Mouse (Mus musculus): Measurements from ENCODE around the gene Bhlhe23.

The Bhlhe23 gene

DNA sequence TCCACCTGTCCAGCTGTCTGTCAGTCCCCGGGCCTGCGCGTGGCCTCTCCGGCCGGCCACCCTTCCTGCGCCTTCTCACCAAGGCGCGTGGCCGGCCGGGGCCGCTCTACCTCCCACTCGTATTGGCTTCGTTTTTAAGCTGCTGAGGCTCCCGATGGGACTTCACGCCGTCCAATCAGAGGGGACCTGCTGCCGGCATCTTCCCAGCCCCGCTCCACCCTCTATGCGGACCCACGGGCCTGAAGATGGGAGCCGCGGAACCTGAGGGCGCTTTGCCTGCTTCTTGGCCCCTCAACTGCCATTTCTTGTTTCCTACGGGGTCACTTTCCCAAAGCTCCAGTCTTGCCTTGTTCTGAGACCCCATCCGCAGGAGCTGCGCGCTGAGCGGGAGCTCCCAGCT is at the start of gene Bhlhe23:
Gene Bhlhe23 (minus strand): TSS at position 108 of the 400 bp plus-strand sequence.
- DNase-seq: no peak

DNA sequence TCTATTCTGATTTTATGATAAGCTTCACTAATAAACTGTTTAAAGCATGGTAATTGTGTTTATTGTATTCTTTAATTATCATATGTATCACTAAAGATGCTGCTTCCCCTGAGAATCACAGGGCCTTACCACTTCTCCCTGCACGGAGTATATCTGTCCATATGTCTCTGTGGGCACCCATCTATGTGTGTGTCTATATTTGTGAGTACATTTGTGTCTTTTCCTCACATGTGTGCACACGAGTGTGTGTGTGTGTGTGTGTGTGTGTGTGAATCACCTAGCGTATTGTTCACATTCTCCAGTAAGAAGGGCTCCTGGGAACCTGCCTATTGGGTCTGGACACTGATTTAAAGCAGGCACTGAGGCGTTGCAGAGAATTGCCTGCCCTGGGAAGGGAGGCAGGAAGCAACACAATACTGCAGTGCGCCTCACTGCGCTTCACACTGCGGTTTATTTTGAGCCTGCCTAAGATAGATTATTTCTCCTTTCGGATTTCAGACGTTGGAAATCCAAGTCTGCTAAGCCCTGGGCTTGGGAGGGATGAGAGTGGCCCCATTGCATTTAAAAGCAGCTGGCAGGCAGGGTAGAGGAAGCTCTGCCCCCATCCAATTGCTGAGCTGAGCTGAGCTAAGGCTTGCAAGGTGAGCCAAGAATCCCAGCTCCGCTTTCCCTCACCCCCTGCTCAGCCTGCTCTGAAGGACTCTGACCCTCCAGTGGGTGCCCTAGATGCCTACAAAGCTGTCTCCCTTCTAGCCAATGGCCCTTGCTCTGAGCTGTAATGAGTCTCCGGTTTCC is 48.6 kb upstream of the Bhlhe23 start:
- DNase-seq: peak; percentile 69 to 70

GRCm38 (mm10) chr2:180824724-180825123 is 48.0 kb upstream of the Bhlhe23 start:
- peak; percentile 71 for DNase-seq

DNA sequence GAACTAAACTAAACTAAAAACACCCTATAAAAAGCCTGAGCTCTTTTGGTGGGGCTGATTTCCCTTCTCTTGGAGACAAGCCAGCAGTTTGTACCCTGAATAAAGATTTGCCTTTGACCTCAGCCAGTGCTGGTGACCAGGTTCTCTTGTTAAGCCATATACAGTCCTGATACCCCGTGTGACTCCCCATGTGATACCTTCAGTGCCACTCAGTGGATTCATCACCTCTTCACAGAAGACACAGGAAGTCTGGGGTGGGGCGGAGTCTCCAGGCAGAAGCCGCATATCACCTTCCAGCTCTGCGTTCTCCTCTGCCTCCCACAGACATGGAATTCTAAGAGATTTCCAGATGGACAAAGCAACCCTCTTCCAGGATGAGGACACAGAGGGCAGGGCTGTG is 47.4 kb upstream of the Bhlhe23 start:
- peak in 1 of 2 experiments; percentile 48 for DNase-seq

GRCm38 (mm10) chr2:180822476-180822875 is 45.8 kb upstream of the Bhlhe23 start:
- DNase-seq: peak; percentile 78 to 82

DNA sequence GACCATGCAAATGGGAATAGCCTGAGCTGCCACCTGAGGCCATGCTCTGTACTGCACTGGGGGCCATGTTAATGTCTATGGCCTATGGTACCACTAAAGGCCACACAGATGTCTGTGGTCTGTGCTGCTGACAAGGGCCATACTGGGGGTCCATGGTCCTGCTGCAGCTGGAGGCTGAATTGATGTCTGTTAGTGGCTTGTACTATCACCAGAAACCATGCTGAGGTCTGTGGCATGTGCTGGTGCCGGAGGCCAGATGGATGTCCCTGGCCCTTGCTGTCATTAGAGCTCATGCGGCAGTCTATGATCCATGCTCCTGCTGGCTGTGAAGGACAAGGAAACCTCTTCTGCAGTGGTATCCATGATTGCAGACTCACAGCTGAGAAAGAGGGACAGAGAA is 42.8 kb upstream of the Bhlhe23 start:
- DNase-seq: peak; percentile 51 to 53

- DNase-seq: peak; percentile 51 to 52
Measured at GRCm38 (mm10) chr2:180816440-180817065, 39.9 kb upstream of the Bhlhe23 start.

GRCm38 (mm10) chr2:180813982-180814568 is 37.4 kb upstream of the Bhlhe23 start:
- peak; percentile 85 to 87 for DNase-seq

- no peak for DNase-seq
Measured at GRCm38 (mm10) chr2:180811002-180811401, 34.3 kb upstream of the Bhlhe23 start.

DNA sequence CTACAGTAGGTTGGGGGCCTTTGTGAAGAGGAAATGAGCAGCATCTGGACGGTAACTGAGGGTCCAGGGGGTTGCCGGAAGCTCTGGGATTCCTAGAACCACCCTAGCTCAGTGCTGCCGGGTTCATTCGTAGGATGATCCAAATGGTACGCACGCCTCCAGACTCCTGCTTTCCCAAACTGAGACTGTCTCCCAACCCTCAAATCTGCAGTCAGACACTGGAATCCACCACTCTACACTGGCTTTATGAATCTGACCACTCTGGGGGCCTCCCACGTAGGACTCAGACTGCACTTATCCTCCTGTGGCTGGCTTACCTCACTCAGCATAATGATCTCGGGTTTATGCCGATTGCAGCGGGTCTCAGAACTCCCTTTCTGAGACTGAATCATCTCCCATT is 32.8 kb upstream of the Bhlhe23 start:
- no peak for DNase-seq

GRCm38 (mm10) chr2:180805966-180806365 is 29.3 kb upstream of the Bhlhe23 start:
- DNase-seq: peak; percentile 78 to 86

DNA sequence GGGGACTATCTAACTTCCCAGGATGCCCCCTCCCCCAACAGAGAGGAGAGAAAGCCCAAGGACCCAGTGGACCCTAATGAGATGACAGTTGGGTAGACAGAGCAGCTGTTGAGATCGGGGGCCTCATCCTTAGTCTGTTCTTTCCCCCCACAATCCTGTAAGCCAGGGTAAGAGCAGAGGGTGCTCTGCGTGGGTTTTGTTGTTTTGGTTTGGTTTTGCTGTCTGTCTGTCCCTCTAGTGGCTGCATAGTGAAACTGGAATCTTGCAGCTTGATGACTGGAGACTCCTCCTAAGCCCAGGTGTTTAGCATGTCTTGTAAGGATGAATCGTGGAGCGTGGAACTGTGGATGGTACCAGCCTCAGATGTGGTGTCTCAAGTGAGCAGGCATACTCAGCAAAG is 19.3 kb upstream of the Bhlhe23 start:
- no peak for DNase-seq

- DNase-seq: no peak
Measured at GRCm38 (mm10) chr2:180795597-180795996, 18.9 kb upstream of the Bhlhe23 start.

- DNase-seq: no peak
Measured at GRCm38 (mm10) chr2:180794422-180794821, 17.7 kb upstream of the Bhlhe23 start.

DNA sequence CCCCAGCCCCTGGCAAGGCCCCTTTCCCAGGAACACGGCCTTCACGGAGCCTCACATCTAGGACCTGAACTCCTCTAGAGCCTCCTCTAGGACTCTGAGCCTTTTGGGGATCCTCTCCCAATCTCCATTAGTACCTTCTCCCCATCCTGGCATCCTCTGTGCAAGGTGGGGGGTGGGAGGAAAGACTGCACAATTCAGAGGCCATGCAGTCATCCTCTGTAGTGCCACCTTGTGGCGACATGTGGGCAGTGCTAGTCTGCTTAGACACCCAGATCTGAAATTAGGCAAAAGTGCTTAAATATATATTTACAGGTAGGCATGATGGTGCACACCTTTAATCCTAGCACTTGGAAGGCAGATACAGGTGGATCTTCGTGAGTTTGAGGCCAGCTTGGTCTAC is 15.0 kb upstream of the Bhlhe23 start:
- DNase-seq: peak; percentile 75 to 87

- peak; percentile 76 to 78 for DNase-seq
Measured at GRCm38 (mm10) chr2:180788843-180789242, 12.1 kb upstream of the Bhlhe23 start.

- peak; percentile 68 to 71 for DNase-seq
Measured at GRCm38 (mm10) chr2:180788386-180788785, 11.7 kb upstream of the Bhlhe23 start.

GRCm38 (mm10) chr2:180787566-180788232 is 11.0 kb upstream of the Bhlhe23 start:
- DNase-seq: no peak

- DNase-seq: peak; percentile 70 to 84
Measured at GRCm38 (mm10) chr2:180786732-180787131, 10.0 kb upstream of the Bhlhe23 start.

DNA sequence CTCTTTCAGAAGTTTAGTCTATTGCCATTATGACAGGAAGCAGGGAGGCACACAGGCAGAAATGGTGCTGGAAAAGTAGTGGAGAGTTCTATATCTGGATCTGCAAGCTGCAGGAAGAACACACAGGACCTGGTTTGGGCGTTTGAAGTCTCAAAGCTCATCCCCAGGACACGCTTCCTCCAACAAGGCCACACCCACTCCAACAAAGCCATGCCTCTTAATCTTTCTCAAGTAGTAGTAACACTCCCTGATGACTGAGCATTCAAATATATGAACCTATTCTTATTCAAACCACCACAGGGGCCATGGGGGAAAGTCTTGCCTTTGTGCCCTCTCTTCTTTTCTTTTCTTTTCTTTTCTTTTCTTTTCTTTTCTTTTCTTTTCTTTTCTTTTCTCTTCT is 3.6 kb upstream of the Bhlhe23 start:
- no peak for DNase-seq

DNA sequence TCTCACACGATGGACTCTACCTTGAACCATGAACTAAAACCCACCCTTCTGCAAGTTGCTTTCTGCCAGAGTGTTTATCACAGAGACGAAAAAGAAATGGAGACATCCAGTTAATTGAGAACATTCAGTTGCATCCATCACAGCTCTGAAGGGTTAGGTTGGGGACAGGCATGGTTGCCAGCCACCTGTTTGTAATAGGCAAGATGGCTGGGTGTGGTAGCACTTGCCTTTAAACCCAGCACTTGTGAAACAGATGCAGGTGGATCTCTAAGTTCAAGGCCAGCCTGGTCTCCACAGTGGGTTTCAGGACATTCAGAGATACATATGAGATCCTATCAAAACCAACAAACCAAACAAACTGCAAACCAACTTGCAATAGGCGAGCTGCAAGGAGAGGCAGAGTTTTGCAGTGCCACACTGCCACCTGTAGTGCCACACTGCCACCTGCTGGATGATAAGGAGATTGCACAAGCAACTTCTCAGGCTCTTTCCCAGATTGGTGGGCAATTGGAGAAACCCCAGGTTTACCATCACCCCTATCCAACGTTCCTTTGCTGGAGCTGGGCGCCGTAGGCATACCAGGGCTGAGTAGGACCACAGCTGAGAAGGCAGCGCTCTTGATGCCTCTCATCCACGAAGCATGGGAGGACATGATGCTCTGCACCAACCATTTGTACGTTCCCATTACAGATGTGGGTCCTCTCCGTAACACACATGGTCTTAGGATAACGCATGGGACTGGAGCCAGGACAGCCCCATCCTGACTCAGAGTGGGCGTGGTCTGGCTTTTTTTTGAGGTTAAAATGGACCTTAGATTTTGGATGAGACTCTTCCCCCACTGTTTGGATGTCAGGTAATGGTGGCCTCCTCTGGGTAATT is 2.8 kb upstream of the Bhlhe23 start:
- peak; percentile 67 to 78 for DNase-seq

DNA sequence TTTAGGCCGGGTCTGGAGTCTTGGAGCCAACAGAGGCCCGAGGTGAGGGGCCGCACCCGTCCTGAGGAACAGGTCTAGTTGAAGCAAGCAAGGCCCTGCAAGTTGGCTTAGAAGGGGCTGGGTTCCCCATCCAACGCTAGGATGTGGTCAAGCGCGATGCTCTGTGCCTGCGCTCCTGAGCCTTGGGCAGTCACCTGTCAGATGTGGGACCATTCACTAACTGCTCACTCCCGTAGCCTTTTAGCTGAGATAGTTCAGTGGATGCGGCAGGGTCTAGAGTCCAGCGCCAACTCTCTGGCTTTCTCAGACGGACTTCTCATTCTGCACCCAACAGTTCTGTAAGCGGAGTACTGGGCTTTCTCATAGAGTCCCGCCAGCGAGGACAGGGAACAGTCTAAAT is 1.1 kb downstream of the Bhlhe23 start:
- DNase-seq: no peak

Measured in cerebellum, postnatal 25 days (tissue).